Mouse (Mus musculus) c-Kit-negative CD71-positive TER-119-positive erythroid progenitor cells, embryonic 14.5 days (primary cell): ENCODE results near the gene Lce1a2.
"Not testable (repeated sequence)": the region's sequence is repeated elsewhere in the genome, so short reads cannot be mapped to it uniquely, and the experiment has no call there.

Experiments
- DNase-seq: peaks from one replicate; pipeline ENCODE4 v3.0.0-alpha.2; 2013; ENCODE audit warnings: low read depth, low spot score

Gene Lce1a2

GRCm38 (mm10) chr3:92670215-92670614 lies at the start of gene Lce1a2:
Gene Lce1a2 (minus strand): TSS chr3:92670315.
- DNase-seq = no peak

GRCm38 (mm10) chr3:92715122-92715521 lies 45.0 kb upstream of the Lce1a2 start:
- no peak for DNase-seq

- no peak for DNase-seq
Measured at GRCm38 (mm10) chr3:92708974-92709373, 38.9 kb upstream of the Lce1a2 start, which contains the start of gene Lce1e. Gene Lce1e (minus strand): TSS chr3:92709074.

GRCm38 (mm10) chr3:92694613-92695012 lies 24.5 kb upstream of the Lce1a2 start:
- no peak for DNase-seq

GRCm38 (mm10) chr3:92691688-92692087 lies 21.6 kb upstream of the Lce1a2 start:
- DNase-seq = no peak

GRCm38 (mm10) chr3:92689154-92689553 lies 19.0 kb upstream of the Lce1a2 start:
- not testable (repeated sequence) for DNase-seq

- DNase-seq = no peak
Measured at GRCm38 (mm10) chr3:92687110-92687509, 17.0 kb upstream of the Lce1a2 start, which contains the start of gene Lce1d. Gene Lce1d (minus strand): TSS chr3:92687210.

GRCm38 (mm10) chr3:92678947-92679346 lies 8.8 kb upstream of the Lce1a2 start, which contains the start of gene Lce1c:
Gene Lce1c (plus strand): TSS chr3:92679247.
- no peak for DNase-seq

GRCm38 (mm10) chr3:92656826-92657225 lies 13.3 kb downstream of the Lce1a2 start, which contains the start of gene Lce1b:
Gene Lce1b (minus strand): TSS chr3:92656926.
- DNase-seq = no peak

- DNase-seq = no peak
Measured at GRCm38 (mm10) chr3:92648207-92648606, 21.9 kb downstream of the Lce1a2 start, which contains the start of gene Lce1a1. Gene Lce1a1 (minus strand): TSS chr3:92648307.

GRCm38 (mm10) chr3:92639854-92640253 lies 30.3 kb downstream of the Lce1a2 start:
- no peak for DNase-seq

GRCm38 (mm10) chr3:92638653-92638991 lies 31.5 kb downstream of the Lce1a2 start:
- DNase-seq = no peak

- DNase-seq = no peak
Measured at GRCm38 (mm10) chr3:92637745-92638652, 32.1 kb downstream of the Lce1a2 start.

GRCm38 (mm10) chr3:92621560-92621959 lies 48.6 kb downstream of the Lce1a2 start, which contains the start of gene Lce6a:
Gene Lce6a (minus strand): TSS chr3:92621660.
- DNase-seq = no peak
